ENCODE assay signal across 16 mouse cellular contexts in the genomic region with DNA sequence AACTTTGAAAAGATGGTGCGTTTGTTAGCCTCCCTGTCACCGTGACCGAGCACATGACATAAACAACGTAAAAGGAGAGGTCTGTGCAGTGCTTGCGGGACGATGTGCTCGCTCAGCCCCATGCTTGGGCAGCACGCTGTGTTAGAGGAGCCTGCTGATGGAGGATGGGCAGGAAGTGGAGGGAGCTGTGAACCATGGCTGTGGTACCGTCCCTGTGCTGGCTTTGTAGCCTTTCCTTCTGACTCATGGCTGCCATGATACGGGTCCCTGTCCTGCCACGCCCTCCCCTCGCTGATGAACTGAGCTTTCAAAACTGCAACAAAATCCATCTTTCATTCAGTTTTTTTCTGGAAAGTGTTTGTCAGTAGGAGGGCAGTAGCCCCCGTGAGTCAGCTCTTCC.
"Had no signal": no experiment of that assay in that cellular context is flagged by ENCODE, and none has a peak within 500 bp of the region (broad histone marks: within the 10 kb centered on the region; RNA-seq: fewer than 3 reads in every experiment).

No protein-coding gene starts in this region.

- ATAC-seq: liver, postnatal 0 days had no signal

- H3K27ac ChIP-seq: limb, embryonic 12.5 days; liver, embryonic 13.5 days; lung, embryonic 15.5 days; macrophage; neural tube, embryonic 12.5 days; stomach, postnatal 0 days had no signal

- H3K27me3 ChIP-seq: limb, embryonic 12.5 days; liver, embryonic 13.5 days; lung, embryonic 15.5 days; neural tube, embryonic 12.5 days had no signal

- H3K9ac ChIP-seq: limb, embryonic 12.5 days; liver, embryonic 13.5 days; liver, postnatal 0 days; lung, embryonic 15.5 days; neural tube, embryonic 12.5 days had no signal

- H3K4me1 ChIP-seq: neural tube, embryonic 12.5 days had no signal

- DNase-seq: kidney, adult 8-10 months; kidney, postnatal 25 days; layer of hippocampus, adult 9-11 months; layer of hippocampus, postnatal 36 days; liver; liver, embryonic 13.5 days; liver, postnatal 0 days; lung, postnatal 14 days; midbrain, embryonic 14.5 days; right cerebral cortex, postnatal 25 days; thymus, postnatal 4 days had no signal

- H3K9me3 ChIP-seq: liver, embryonic 13.5 days; lung, embryonic 15.5 days had no signal

- H3K4me3 ChIP-seq: limb, embryonic 12.5 days; liver, embryonic 13.5 days; lung, embryonic 15.5 days; neural tube, embryonic 12.5 days had no signal

- H3K4me2 ChIP-seq: limb, embryonic 12.5 days; liver, embryonic 13.5 days; lung, embryonic 15.5 days; neural tube, embryonic 12.5 days had no signal

- H3K36me3 ChIP-seq: neural tube, embryonic 12.5 days had no signal
